Mouse (Mus musculus) layer of hippocampus, postnatal 10 days (tissue): ENCODE results near the gene Gba2. TPM values are rescaled to one million over a fixed set of nuclear protein-coding genes. Genes with fewer than 3 reads are reported as not detected.

Experiments
- DNase-seq, 2 experiments: peaks; one replicate each; pipeline ENCODE4 v3.0.0; 2021; ENCODE audit warnings: low spot score in 2 of 2
- total RNA-seq, 2 experiments: library from RNA; stranded (reverse); gene quantifications; 2 replicates each; pipeline ENCODE4 v1.2.3; 2021

Gba2 gene
- total RNA-seq, 2 experiments from 2014 or later, result 56.8 to 57.7 TPM

GRCm38 (mm10) chr4:43582241-43582640 is 3.6 kb upstream of the Gba2 start:
- no peak for DNase-seq

DNA sequence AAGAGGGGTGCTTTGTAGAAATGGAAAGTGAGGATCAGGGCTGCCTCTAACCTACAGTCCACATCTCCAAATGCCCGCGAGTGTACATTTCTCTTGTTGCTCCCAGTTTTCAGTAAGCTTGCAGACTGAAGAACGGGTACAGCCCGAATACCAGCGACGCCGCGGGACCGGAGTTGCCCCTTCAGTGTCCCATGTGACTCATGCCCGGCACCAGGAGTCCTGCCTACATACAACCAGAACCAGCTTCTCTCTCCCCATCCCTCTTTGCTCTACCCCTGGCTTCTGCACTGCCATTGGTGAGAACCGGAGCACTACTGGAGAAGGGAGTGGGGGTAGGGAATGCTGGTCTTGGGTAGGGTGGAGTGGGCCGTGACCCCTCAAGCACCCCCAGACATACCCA is 2.7 kb upstream of the Gba2 start:
- DNase-seq, result no peak

DNA sequence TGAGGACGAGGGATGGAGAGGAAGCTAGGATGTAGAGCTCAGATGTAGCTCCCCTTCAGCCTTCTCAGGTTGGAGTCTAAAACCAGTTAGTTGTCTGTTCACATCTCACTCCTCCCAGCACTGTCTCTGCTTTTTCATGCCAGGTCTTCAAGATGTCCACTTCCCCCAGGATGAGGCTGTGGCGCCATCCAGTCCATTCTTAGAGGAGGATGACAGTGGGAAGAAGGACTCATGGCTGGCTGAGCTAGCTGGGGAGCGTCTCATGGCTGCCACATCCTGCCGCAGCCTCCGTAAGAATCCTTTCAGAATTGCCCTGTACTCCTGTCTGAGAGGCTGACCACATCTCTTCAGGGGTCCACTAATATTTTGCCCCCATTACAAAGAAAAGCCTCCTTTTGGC is 2.0 kb upstream of the Gba2 start:
- no peak for DNase-seq

- no peak for DNase-seq
Measured at GRCm38 (mm10) chr4:43579731-43580130, 1.1 kb upstream of the Gba2 start.

DNA sequence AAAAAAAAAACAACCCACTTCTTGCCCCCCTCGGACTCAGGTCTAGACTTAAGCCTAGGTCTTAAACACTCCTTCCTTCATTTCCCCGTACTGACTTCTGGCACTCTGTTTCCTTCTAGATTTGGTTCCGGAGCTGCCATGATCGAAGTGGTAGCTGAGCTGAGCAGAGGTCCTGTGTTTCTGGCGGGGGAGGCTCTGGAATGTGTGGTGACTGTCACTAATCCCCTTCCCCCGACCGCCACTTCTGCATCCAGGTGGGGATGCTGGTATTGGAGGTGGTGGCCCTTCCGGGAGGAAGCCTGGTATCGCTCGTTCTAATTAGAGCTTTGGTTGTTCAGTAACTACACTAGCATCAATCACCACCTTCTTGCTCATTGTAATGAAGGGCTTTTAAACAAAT is 583 bp upstream of the Gba2 start:
- DNase-seq, result peak in 1 of 2 experiments; percentile 24

DNA sequence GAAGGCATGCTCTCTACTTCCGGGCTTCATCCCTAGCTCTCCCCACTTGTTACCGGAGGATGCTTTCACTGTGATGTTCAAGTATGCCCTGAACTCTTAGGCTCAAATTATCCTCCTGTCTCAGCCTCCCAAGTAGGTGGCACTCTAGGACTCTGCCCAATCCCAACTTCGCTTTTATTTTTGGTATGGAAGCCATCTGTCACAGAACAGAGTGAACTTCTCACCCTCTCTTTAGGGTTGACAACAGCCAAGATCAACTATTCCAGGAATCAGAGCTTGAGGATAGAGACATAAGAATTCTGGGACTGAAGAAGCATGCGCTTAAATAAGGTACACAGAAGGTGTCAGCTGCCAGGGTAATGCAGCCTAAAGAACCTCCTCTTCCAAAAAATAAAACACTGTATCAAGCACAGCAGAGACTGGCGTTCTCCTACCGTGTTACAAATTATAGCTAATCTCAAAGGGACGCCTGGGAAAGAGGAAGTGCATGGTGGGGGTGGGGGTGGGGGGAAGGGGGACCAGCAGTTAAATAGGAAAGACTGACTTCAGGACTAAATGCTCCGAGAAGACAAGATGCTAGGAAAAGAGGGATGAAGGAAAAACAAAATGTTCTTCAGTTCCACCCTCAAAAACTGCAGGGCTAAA is 1.3 kb downstream of the Gba2 start:
- no peak for DNase-seq

GRCm38 (mm10) chr4:43575356-43575755 is 3.3 kb downstream of the Gba2 start:
- no peak for DNase-seq

DNA sequence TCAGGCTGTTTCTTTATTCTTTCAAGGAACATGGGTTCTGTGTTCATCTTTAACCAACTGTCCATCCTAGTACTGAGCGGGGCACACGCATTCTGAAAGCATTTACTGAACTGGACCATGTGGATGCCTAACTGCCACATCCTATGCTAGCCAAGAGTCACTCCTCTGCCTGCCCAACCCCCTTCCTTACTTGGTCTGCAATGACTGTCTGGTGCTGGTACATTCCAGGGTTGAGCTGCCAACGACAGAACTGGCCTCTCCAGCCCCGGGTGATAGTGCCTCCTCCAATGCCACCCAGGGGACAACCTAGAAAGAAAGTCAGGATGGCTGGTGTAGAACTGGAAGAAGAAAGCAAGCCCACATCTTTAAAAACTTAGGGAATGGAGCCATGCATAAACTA is 5.1 kb downstream of the Gba2 start:
- no peak for DNase-seq

DNA sequence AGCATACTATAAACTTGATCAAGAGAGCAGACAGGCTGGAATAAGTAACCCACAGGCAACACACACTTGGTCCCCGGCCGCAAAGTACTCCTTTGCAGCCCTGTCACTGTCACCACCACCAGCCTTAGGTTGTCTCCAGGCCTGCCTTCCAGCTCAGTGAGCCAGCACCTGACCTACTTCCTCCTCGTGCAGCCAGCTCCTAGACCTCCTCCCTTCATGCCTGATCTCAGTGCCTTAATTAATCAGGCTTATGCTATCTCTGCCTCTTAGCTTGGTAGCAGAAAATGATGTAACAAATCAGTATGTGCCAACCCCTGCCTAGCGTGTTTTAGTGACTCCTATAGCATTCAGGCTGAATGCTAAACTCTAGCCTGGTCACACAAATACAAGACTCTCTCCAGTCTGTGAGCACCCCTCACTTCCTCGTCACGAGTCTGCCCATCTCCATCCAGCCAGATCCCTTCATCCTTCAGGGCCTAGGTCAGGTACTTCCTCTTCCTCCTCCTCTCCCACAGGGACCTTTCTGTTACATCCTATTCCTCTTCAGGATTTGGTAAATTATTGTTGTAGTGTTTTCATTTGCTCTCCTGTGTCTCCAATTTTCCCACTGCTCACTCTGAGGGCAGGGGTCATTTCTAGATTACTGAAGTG is 7.2 kb downstream of the Gba2 start:
- DNase-seq, result no peak

GRCm38 (mm10) chr4:43567140-43567539 is 11.5 kb downstream of the Gba2 start:
- no peak for DNase-seq

GRCm38 (mm10) chr4:43564231-43564630 is 14.4 kb downstream of the Gba2 start:
- DNase-seq, result no peak

GRCm38 (mm10) chr4:43563601-43563875 is 15.1 kb downstream of the Gba2 start:
- DNase-seq, result no peak

- DNase-seq, result no peak
Measured at GRCm38 (mm10) chr4:43562769-43563600, 15.7 kb downstream of the Gba2 start.

GRCm38 (mm10) chr4:43561997-43562768 is 16.5 kb downstream of the Gba2 start, which contains the start of the genes Creb3 and Tln1:
Gene Creb3 (plus strand): TSS chr4:43562332.
Gene Tln1 (minus strand): TSS chr4:43562691.
- DNase-seq, result peak; percentile 90 to 92

DNA sequence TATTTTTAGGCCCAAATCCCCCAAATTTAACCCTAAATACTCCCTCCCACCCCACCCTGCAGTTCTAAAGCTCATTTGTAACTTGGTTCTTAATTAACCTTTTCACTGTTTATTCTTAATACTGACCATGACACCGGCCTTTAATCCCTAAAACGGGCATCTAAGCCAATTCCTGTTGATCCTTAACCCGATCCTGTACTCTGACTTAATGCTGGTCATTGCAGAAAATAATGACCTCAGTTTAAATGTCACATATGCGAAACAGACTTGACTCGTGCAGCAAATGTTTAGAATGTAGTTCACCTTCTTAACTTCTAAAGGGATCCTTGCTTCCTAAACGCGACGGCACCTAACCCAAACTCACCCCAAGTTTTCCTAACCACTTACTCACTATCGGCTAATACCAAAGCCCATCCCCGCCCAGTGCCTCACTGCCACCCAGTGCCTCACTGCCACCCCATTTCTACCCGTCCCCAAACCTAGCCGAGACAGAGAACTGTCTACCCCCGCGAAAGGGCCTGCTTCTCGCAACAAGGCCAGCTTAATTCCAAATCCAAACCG is 17.2 kb downstream of the Gba2 start:
- DNase-seq, result no peak

DNA sequence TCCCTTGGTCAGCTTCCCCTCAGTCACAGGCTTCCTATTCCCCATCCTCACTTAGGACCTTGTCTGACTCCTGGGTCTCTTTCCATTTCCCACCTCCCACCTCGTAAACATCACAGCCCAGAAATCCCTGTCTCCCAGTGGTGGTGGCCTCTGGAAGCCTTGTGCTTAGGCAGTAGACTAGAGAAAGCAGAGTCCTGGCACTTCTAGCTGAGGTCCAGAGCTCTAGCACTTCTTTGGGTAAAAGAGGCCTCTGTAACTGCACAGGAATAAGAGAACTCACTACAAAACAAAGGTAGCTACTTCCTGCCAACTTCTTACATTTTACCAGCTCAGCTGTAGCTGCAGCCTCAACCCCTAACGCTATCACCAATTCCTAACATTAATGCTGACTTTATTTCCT is 17.7 kb downstream of the Gba2 start:
- DNase-seq, result no peak

- no peak for DNase-seq
Measured at GRCm38 (mm10) chr4:43560243-43560611, 18.4 kb downstream of the Gba2 start.

- no peak for DNase-seq
Measured at GRCm38 (mm10) chr4:43559519-43560242, 19.0 kb downstream of the Gba2 start.

DNA sequence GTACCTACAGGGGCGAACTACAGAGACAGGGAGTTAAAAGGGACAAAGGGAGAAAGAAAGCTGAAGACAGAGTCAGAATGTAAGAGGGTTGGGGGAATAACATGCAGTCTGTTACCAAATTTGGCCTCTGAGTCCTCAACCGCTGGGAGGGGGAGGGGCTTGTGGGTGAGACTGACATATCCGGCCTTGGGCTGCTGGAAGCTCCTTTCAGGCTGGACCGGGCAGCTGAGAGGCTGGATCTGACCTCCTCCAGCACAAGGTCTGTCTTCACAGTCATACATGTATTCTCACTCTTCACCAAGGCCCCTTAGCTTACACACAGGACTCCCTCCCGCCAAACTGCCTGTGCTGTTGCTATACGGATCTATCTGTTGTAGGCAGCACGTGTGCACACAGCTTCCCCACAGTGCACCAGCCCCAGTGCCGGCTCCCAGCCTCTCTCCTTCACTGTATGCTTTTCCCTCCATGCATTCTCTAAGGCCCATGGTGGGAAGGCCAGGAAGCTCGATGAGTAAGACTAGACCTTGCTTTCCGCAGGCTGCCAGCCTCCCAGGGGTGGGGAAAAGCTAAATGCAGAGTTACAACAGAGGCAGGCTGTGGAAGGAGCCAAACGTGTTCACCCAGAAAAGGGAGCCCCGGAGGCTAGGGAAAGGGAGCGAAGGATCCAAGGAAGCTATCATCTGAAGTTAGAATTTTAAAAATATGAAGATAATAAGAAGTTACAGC is 19.9 kb downstream of the Gba2 start:
- DNase-seq, result peak; percentile 36 to 37

- DNase-seq, result no peak
Measured at GRCm38 (mm10) chr4:43558028-43558630, 20.5 kb downstream of the Gba2 start.
